Mouse (Mus musculus): ENCODE data around the gene Cdh4. TPM values are rescaled to one million over a fixed set of nuclear protein-coding genes. Genes with fewer than 3 reads are reported as not detected.

The Cdh4 gene
- polyA plus RNA-seq, 1 experiment from 2014 or later: 4.6 TPM

- Histone ChIP-seq H3K27ac (no peak overlapping the region), H3K4me1 (peaks cover 3% of the 10 kb centered on the region; the same call in 1 of the 2 replicates), H3K36me3 (no peaks in the 10 kb centered on the region), H3K9me3 (no peaks in the 10 kb centered on the region), H3K4me3 (no peak overlapping the region), H3K27me3 (peaks cover 34% of the 10 kb centered on the region), H3K9ac (no peak overlapping the region), H3K4me2 (no peak overlapping the region)
- no peak for ATAC-seq (ENCODE audit: insufficient number of reproducible peaks, insufficient read depth, low FRiP score, low TSS enrichment, low read depth)
- 50% methylated on average over 5 of the region's 5 CpGs for WGBS
Measured at GRCm38 (mm10) chr2:179873315-179873714, 431.1 kb downstream of the Cdh4 start.

- peaks cover 24% of the 10 kb centered on the region for H3K27me3 ChIP-seq
- H3K4me2 ChIP-seq: no peak overlapping the region
- WGBS: 3% methylated on average over 3 of the region's 3 CpGs
- H3K9ac ChIP-seq: no peak overlapping the region
- ATAC-seq (ENCODE audit: insufficient number of reproducible peaks, insufficient read depth, low FRiP score, low TSS enrichment, low read depth): no peak
- H3K4me3 ChIP-seq: no peak overlapping the region
- no peaks in the 10 kb centered on the region for H3K36me3 ChIP-seq
- H3K27ac ChIP-seq: no peak overlapping the region
- no peaks in the 10 kb centered on the region for H3K9me3 ChIP-seq
- no peaks in the 10 kb centered on the region for H3K4me1 ChIP-seq
Measured at GRCm38 (mm10) chr2:179875147-179875546, 432.9 kb downstream of the Cdh4 start.

- Histone ChIP-seq H3K4me3 (no peak overlapping the region), H3K9ac (no peak overlapping the region), H3K9me3 (no peaks in the 10 kb centered on the region), H3K27ac (no peak overlapping the region), H3K4me2 (no peak overlapping the region), H3K36me3 (no peaks in the 10 kb centered on the region), H3K4me1 (no peaks in the 10 kb centered on the region), H3K27me3 (peaks cover 11% of the 10 kb centered on the region)
- 64% methylated on average over 9 of the region's 9 CpGs for WGBS
- no peak for ATAC-seq (ENCODE audit: insufficient number of reproducible peaks, insufficient read depth, low FRiP score, low TSS enrichment, low read depth)
Measured at GRCm38 (mm10) chr2:179877551-179878215, 435.5 kb downstream of the Cdh4 start.

GRCm38 (mm10) chr2:179884561-179884960, 442.3 kb downstream of the Cdh4 start:
- ATAC-seq (ENCODE audit: insufficient number of reproducible peaks, insufficient read depth, low FRiP score, low TSS enrichment, low read depth): no peak
- H3K4me3 ChIP-seq: no peak overlapping the region
- no peaks in the 10 kb centered on the region for H3K36me3 ChIP-seq
- H3K27me3 ChIP-seq: no peaks in the 10 kb centered on the region
- no peaks in the 10 kb centered on the region for H3K4me1 ChIP-seq
- WGBS: 43% methylated on average over 7 of the region's 7 CpGs
- no peaks in the 10 kb centered on the region for H3K9me3 ChIP-seq
- H3K27ac ChIP-seq: no peak overlapping the region
- H3K9ac ChIP-seq: no peak overlapping the region
- H3K4me2 ChIP-seq: no peak overlapping the region

- Histone ChIP-seq H3K9ac (no peak overlapping the region), H3K36me3 (no peaks in the 10 kb centered on the region), H3K9me3 (no peaks in the 10 kb centered on the region), H3K4me1 (no peaks in the 10 kb centered on the region), H3K27me3 (no peaks in the 10 kb centered on the region), H3K4me3 (no peak overlapping the region), H3K27ac (no peak overlapping the region), H3K4me2 (no peak overlapping the region)
- 66% methylated on average over 3 of the region's 3 CpGs for WGBS
- no peak for ATAC-seq (ENCODE audit: insufficient number of reproducible peaks, insufficient read depth, low FRiP score, low TSS enrichment, low read depth)
Measured at GRCm38 (mm10) chr2:179891048-179891447, 448.8 kb downstream of the Cdh4 start.

GRCm38 (mm10) chr2:179896949-179897348, 454.7 kb downstream of the Cdh4 start:
- no peak overlapping the region for H3K9ac ChIP-seq
- no peaks in the 10 kb centered on the region for H3K4me1 ChIP-seq
- no peak for ATAC-seq (ENCODE audit: insufficient number of reproducible peaks, insufficient read depth, low FRiP score, low TSS enrichment, low read depth)
- H3K27ac ChIP-seq: no peak overlapping the region
- 75% methylated on average over 2 of the region's 2 CpGs for WGBS
- no peaks in the 10 kb centered on the region for H3K9me3 ChIP-seq
- no peaks in the 10 kb centered on the region for H3K36me3 ChIP-seq
- no peak overlapping the region for H3K4me3 ChIP-seq
- H3K27me3 ChIP-seq: no peaks in the 10 kb centered on the region
- H3K4me2 ChIP-seq: no peak overlapping the region

GRCm38 (mm10) chr2:179912911-179913310, 470.7 kb downstream of the Cdh4 start:
- no peak overlapping the region for H3K9ac ChIP-seq
- WGBS: 84% methylated on average over 12 of the region's 12 CpGs
- no peak for ATAC-seq (ENCODE audit: insufficient number of reproducible peaks, insufficient read depth, low FRiP score, low TSS enrichment, low read depth)
- peaks cover 58% of the 10 kb centered on the region for H3K36me3 ChIP-seq
- no peaks in the 10 kb centered on the region for H3K27me3 ChIP-seq
- no peak overlapping the region for H3K27ac ChIP-seq
- H3K4me2 ChIP-seq: no peak overlapping the region
- H3K4me1 ChIP-seq: no peaks in the 10 kb centered on the region
- no peaks in the 10 kb centered on the region for H3K9me3 ChIP-seq
- no peak overlapping the region for H3K4me3 ChIP-seq

GRCm38 (mm10) chr2:179913349-179913748, 471.1 kb downstream of the Cdh4 start:
- WGBS: 87% methylated on average over 15 of the region's 15 CpGs
- ATAC-seq (ENCODE audit: insufficient number of reproducible peaks, insufficient read depth, low FRiP score, low TSS enrichment, low read depth): no peak
- H3K4me2 ChIP-seq: no peak overlapping the region
- H3K9me3 ChIP-seq: no peaks in the 10 kb centered on the region
- no peaks in the 10 kb centered on the region for H3K4me1 ChIP-seq
- H3K27me3 ChIP-seq: no peaks in the 10 kb centered on the region
- peaks cover 62% of the 10 kb centered on the region for H3K36me3 ChIP-seq
- H3K27ac ChIP-seq: no peak overlapping the region
- no peak overlapping the region for H3K4me3 ChIP-seq
- no peak overlapping the region for H3K9ac ChIP-seq

- H3K9me3 ChIP-seq: no peaks in the 10 kb centered on the region
- H3K9ac ChIP-seq: 0 out of 2 replicates have a peak overlapping the region, but pooled peaks have one; percentile 21
- H3K4me1 ChIP-seq: no peaks in the 10 kb centered on the region
- H3K27ac ChIP-seq: no peak overlapping the region
- H3K4me2 ChIP-seq: no peak overlapping the region
- 89% methylated on average over 2 of the region's 2 CpGs for WGBS
- no peak for ATAC-seq (ENCODE audit: insufficient number of reproducible peaks, insufficient read depth, low FRiP score, low TSS enrichment, low read depth)
- peaks cover 70% of the 10 kb centered on the region for H3K36me3 ChIP-seq
- no peaks in the 10 kb centered on the region for H3K27me3 ChIP-seq
- no peak overlapping the region for H3K4me3 ChIP-seq
Measured at GRCm38 (mm10) chr2:179914246-179914645, 472.0 kb downstream of the Cdh4 start.

GRCm38 (mm10) chr2:179916877-179917673, 474.8 kb downstream of the Cdh4 start:
- WGBS: 27% methylated on average over 5 of the region's 5 CpGs
- H3K4me2 ChIP-seq: no peak overlapping the region
- ATAC-seq (ENCODE audit: insufficient number of reproducible peaks, insufficient read depth, low FRiP score, low TSS enrichment, low read depth): no peak
- no peaks in the 10 kb centered on the region for H3K4me1 ChIP-seq
- H3K27ac ChIP-seq: no peak overlapping the region
- H3K27me3 ChIP-seq: no peaks in the 10 kb centered on the region
- no peak overlapping the region for H3K9ac ChIP-seq
- no peak overlapping the region for H3K4me3 ChIP-seq
- H3K36me3 ChIP-seq: peaks cover 84% of the 10 kb centered on the region
- no peaks in the 10 kb centered on the region; the same call in 1 of the 2 replicates for H3K9me3 ChIP-seq

GRCm38 (mm10) chr2:179920042-179920441, 477.8 kb downstream of the Cdh4 start:
- H3K9me3 ChIP-seq: no peaks in the 10 kb centered on the region; the same call in 1 of the 2 replicates
- H3K27ac ChIP-seq: no peak overlapping the region
- no peaks in the 10 kb centered on the region for H3K4me1 ChIP-seq
- H3K4me3 ChIP-seq: no peak overlapping the region
- H3K9ac ChIP-seq: no peak overlapping the region
- H3K4me2 ChIP-seq: no peak overlapping the region
- no peak for ATAC-seq (ENCODE audit: insufficient number of reproducible peaks, insufficient read depth, low FRiP score, low TSS enrichment, low read depth)
- H3K27me3 ChIP-seq: no peaks in the 10 kb centered on the region
- H3K36me3 ChIP-seq: peaks cover 88% of the 10 kb centered on the region
- 80% methylated on average over 4 of the region's 4 CpGs for WGBS

Measured in embryonic facial prominence, embryonic 13.5 days (tissue).